Mouse (Mus musculus) urinary bladder, postnatal 10 days (tissue): ENCODE data around the gene Vmn2r66.

Experiments
- DNase-seq: peaks from one replicate; pipeline ENCODE4 v3.0.0; 2022; ENCODE audit warnings: low spot score

Vmn2r66 gene

DNA sequence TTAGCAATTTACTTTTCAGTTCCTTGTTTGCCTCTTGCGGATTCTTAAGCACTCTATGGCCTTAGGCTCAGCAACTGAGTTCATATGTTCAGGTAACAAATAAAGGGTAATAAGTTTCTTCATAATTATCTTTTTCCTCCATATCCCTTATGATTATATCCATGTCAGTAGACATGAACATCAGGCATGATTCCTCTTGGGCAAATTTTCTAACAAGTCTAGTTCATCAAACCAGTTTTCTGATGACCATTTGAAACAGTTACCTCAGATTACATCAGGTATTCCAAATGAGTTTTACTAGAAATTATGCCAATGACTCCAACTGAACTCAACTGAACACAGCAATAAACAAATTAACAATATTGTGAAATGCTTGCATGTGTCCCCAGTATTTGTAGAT is at the start of gene Vmn2r66:
TSS of gene Vmn2r66 (minus strand) at position 101 of the 400 bp plus-strand sequence.
- DNase-seq: no peak

DNA sequence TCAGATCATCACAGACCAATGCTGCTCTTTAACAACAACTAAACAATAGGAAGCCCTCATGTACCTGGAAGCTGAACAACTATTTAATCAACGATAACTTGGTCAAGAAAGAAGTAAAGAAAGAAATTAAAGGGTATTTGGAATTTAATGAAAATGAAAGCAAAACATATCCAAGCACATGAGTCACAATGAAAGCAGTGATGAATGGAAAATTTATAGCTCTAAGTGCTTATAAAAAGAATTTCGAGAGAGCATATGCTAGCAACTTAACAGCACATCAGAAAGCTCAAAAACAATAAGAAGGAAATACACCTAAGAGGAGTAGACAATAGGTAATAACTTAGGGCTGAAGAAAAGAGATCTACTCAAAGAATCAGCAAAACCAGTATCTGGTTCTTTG is 15.4 kb downstream of the Vmn2r66 start:
- DNase-seq: no peak

- no peak for DNase-seq
Measured at GRCm38 (mm10) chr7:84964015-84964414, 48.1 kb downstream of the Vmn2r66 start, which contains the start of gene Vmn2r65. Gene Vmn2r65 (minus strand): TSS chr7:84964115.
